Mouse (Mus musculus) forebrain, postnatal 0 days (tissue): ENCODE measurements around the gene Trim63. TPM values are rescaled to one million over a fixed set of nuclear protein-coding genes. Genes with fewer than 3 reads are reported as not detected.
A peak's percentile ranks its signal among the peaks of the same experiment; 100 is the strongest.

Source experiments
- ATAC-seq: fragments of 200-750 bp; cut with Nextera tagmentation; 2 replicates; pipeline ENCODE4 v1.8.0; 2017; ENCODE audit warnings: mild to moderate bottlenecking, moderate library complexity
- DNase-seq: peaks from one replicate; pipeline ENCODE4 v3.0.0-alpha.2; 2015
- H3K27ac ChIP-seq: fragments of 300-500 bp; sonication (generic); 2 replicates; pipeline ENCODE4 v1.5.1; 2014; ENCODE audit warnings: low read depth, mild to moderate bottlenecking, antibody characterized with exemption, low read length, moderate library complexity, mixed read lengths
- H3K27me3 ChIP-seq: fragments of 300-500 bp; sonication (generic); 2 replicates; pipeline ENCODE4 v1.6.1; 2014; ENCODE audit warnings: mild to moderate bottlenecking, low read length, mixed read lengths; ENCODE audit not compliant: insufficient read depth
- H3K36me3 ChIP-seq: fragments of 300-500 bp; sonication (generic); 2 replicates; pipeline ENCODE4 v1.6.1; 2014; ENCODE audit warnings: mild to moderate bottlenecking, moderate library complexity; ENCODE audit not compliant: insufficient read depth
- H3K4me1 ChIP-seq: fragments of 300-500 bp; sonication (generic); 2 replicates; pipeline ENCODE4 v1.6.1; 2014; ENCODE audit warnings: antibody characterized with exemption; ENCODE audit not compliant: insufficient read depth
- H3K4me2 ChIP-seq: fragments of 300-500 bp; sonication (generic); 2 replicates; pipeline ENCODE4 v1.6.1; 2014; ENCODE audit warnings: low read depth, mild to moderate bottlenecking, moderate library complexity
- H3K4me3 ChIP-seq: fragments of 300-500 bp; sonication (generic); 2 replicates; pipeline ENCODE4 v1.5.1; 2014; ENCODE audit warnings: low read depth, low read length, mixed read lengths
- H3K9ac ChIP-seq: fragments of 300-500 bp; sonication (generic); 2 replicates; pipeline ENCODE4 v1.6.1; 2014; ENCODE audit warnings: mild to moderate bottlenecking
- H3K9me3 ChIP-seq: fragments of 300-500 bp; sonication (generic); 2 replicates; pipeline ENCODE4 v1.6.1; 2016; ENCODE audit warnings: low read length
- CTCF ChIP-seq: sonication (generic); IDR thresholded peaks from 2 replicates; pipeline ENCODE4 v1.5.1; 2016; ENCODE audit warnings: antibody characterized with exemption, control low read depth, low read depth
- WGBS: fragments of 180-500 bp; shearing (Covaris S2); extraction: QIAGEN DNeasy Blood & Tissue Kit; methylation state at CpG from one replicate; pipeline ENCODE4 v1.1.7; 2014; 5-methylcytosine and 5-hydroxymethylcytosine counted together
- polyA plus RNA-seq: library from polyadenylated mRNA; unstranded; fragments of >200 nt; fragmentation: Nextera tagmentation; extraction: Ambion mirVana; gene quantifications from 2 replicates; pipeline ENCODE4 v1.2.1, GENCODE M21; 2015
- total RNA-seq: library from RNA; depleted of rRNA; stranded (reverse); fragments of >200 nt; gene quantifications from 2 replicates; pipeline ENCODE4 v1.2.3, GENCODE M21; 2014

Gene Trim63
- total and polyA plus RNA-seq, 2 experiments from 2014 or later = 0.18 to 1.5 TPM

GRCm38 (mm10) chr4:134342213-134342779, 27.4 kb downstream of the Trim63 start:
- no peaks in the 10 kb centered on the region for H3K36me3 ChIP-seq
- no peak overlapping the region for H3K27ac ChIP-seq
- ATAC-seq = no peak
- peaks cover 25% of the 10 kb centered on the region for H3K27me3 ChIP-seq
- H3K4me1 ChIP-seq = no peaks in the 10 kb centered on the region
- no peak overlapping the region for H3K4me3 ChIP-seq
- TF ChIP-seq CTCF = no peak
- H3K9ac ChIP-seq = no peak overlapping the region
- 52% methylated on average over 11 of the region's 11 CpGs for WGBS
- H3K4me2 ChIP-seq = no peak overlapping the region
- H3K9me3 ChIP-seq = no peaks in the 10 kb centered on the region
- DNase-seq = no peak

- 3% methylated on average over 61 of the region's 61 CpGs for WGBS
These were observed 28.4 kb downstream of the Trim63 start, which contains the start of gene Slc30a2 for GRCm38 (mm10) chr4:134343071-134344031. Gene Slc30a2, plus strand, starts transcription at chr4:134343181.

GRCm38 (mm10) chr4:134344620-134345019, 29.7 kb downstream of the Trim63 start:
- Histone ChIP-seq H3K4me3 (no peak overlapping the region), H3K36me3 (no peaks in the 10 kb centered on the region), H3K4me1 (no peaks in the 10 kb centered on the region), H3K9me3 (no peaks in the 10 kb centered on the region), H3K27me3 (peaks cover 25% of the 10 kb centered on the region), H3K9ac (no peak overlapping the region), H3K27ac (no peak overlapping the region), H3K4me2 (no peak overlapping the region)
- no peak for DNase-seq
- WGBS = 37% methylated on average over 3 of the region's 3 CpGs
- no peak; the same call in 1 of the 2 replicates for TF ChIP-seq CTCF
- ATAC-seq = no peak

More at GRCm38 (mm10) chr4:134343071-134344031, 28.4 kb downstream of the Trim63 start, which contains the start of gene Slc30a2:
- peaks cover 25% of the 10 kb centered on the region for H3K27me3 ChIP-seq
- DNase-seq (no peak), ATAC-seq (no peak)
- H3K9me3 ChIP-seq = no peaks in the 10 kb centered on the region
- H3K4me1 ChIP-seq = no peaks in the 10 kb centered on the region
- H3K9ac ChIP-seq = no peak within 1 kb of the TSS
- TF ChIP-seq CTCF = no peak
- peak within 1 kb of the TSS; percentile 16 for H3K4me3 ChIP-seq
- H3K27ac ChIP-seq = no peak within 1 kb of the TSS
- peak within 1 kb of the TSS; percentile 37 for H3K4me2 ChIP-seq
- no peaks in the 10 kb centered on the region for H3K36me3 ChIP-seq

GRCm38 (mm10) chr4:134345802-134346201, 30.9 kb downstream of the Trim63 start:
- WGBS = 91% methylated on average over 15 of the region's 15 CpGs
- no peak for DNase-seq
- Histone ChIP-seq H3K4me3 (no peak overlapping the region), H3K9ac (no peak overlapping the region), H3K4me1 (no peaks in the 10 kb centered on the region), H3K27ac (no peak overlapping the region), H3K27me3 (peaks cover 25% of the 10 kb centered on the region), H3K9me3 (no peaks in the 10 kb centered on the region), H3K36me3 (no peaks in the 10 kb centered on the region), H3K4me2 (no peak overlapping the region)
- no peak for TF ChIP-seq CTCF
- ATAC-seq = no peak

- no peak overlapping the region for H3K4me2 ChIP-seq
- no peak for TF ChIP-seq CTCF
- DNase-seq = no peak
- H3K27ac ChIP-seq = no peak overlapping the region
- H3K4me3 ChIP-seq = no peak overlapping the region
- no peaks in the 10 kb centered on the region for H3K36me3 ChIP-seq
- no peak overlapping the region for H3K9ac ChIP-seq
- 68% methylated on average over 11 of the region's 11 CpGs for WGBS
- ATAC-seq = no peak
- H3K4me1 ChIP-seq = no peaks in the 10 kb centered on the region
- H3K27me3 ChIP-seq = peaks cover 15% of the 10 kb centered on the region; the same call in 1 of the 2 replicates
- no peaks in the 10 kb centered on the region for H3K9me3 ChIP-seq
These were observed 33.2 kb downstream of the Trim63 start for GRCm38 (mm10) chr4:134348078-134348477.

- ATAC-seq = no peak
- TF ChIP-seq CTCF = no peak
- WGBS = 87% methylated on average over 5 of the region's 5 CpGs
These were observed 33.6 kb downstream of the Trim63 start for GRCm38 (mm10) chr4:134348545-134348944.

GRCm38 (mm10) chr4:134349829-134350228, 34.9 kb downstream of the Trim63 start:
- Histone ChIP-seq H3K36me3 (no peaks in the 10 kb centered on the region), H3K27ac (no peak overlapping the region), H3K4me1 (no peaks in the 10 kb centered on the region), H3K4me3 (no peak overlapping the region), H3K4me2 (no peak overlapping the region), H3K9ac (no peak overlapping the region), H3K27me3 (peaks cover 6% of the 10 kb centered on the region; the same call in 1 of the 2 replicates), H3K9me3 (no peaks in the 10 kb centered on the region)
- ATAC-seq = no peak
- TF ChIP-seq CTCF = no peak
- no peak for DNase-seq
- 87% methylated on average over 7 of the region's 7 CpGs for WGBS

More at GRCm38 (mm10) chr4:134348545-134348944, 33.6 kb downstream of the Trim63 start:
- Histone ChIP-seq H3K27me3 (peaks cover 11% of the 10 kb centered on the region; the same call in 1 of the 2 replicates), H3K36me3 (no peaks in the 10 kb centered on the region), H3K9me3 (no peaks in the 10 kb centered on the region), H3K4me2 (no peak overlapping the region), H3K9ac (no peak overlapping the region), H3K4me3 (no peak overlapping the region), H3K27ac (no peak overlapping the region), H3K4me1 (no peaks in the 10 kb centered on the region)
- no peak for DNase-seq
